Mouse (Mus musculus) lung, postnatal 10 days (tissue): Measurements from ENCODE around the gene Odc1.

Source experiments
- DNase-seq: peaks from one replicate; pipeline ENCODE4 v3.0.0; 2021

Gene Odc1

GRCm38 (mm10) chr12:17588906-17589612 is 44.5 kb downstream of the Odc1 start:
- DNase-seq: no peak

- no peak for DNase-seq
These were observed 46.7 kb downstream of the Odc1 start for GRCm38 (mm10) chr12:17591249-17591648.

- DNase-seq: no peak
These were observed 49.4 kb downstream of the Odc1 start for GRCm38 (mm10) chr12:17593956-17594355.

GRCm38 (mm10) chr12:17594701-17595100 is 50.1 kb downstream of the Odc1 start:
- no peak for DNase-seq

- no peak for DNase-seq
These were observed 50.6 kb downstream of the Odc1 start for GRCm38 (mm10) chr12:17595166-17595565.
